Mouse (Mus musculus): ENCODE results near the gene Il25.
A peak's percentile ranks its signal among the peaks of the same experiment; 100 is the strongest.

Il25 gene

GRCm38 (mm10) chr14:54932645-54933150 lies at the start of gene Il25:
Gene Il25, plus strand, starts transcription at chr14:54932695.
- DNase-seq (ENCODE audit: low spot score), result no peak

- DNase-seq (ENCODE audit: low spot score), result no peak
Observed at GRCm38 (mm10) chr14:54883154-54884021, 49.1 kb upstream of the Il25 start, which contains the start of the genes Bcl2l2 and Gm20521. Gene Bcl2l2, plus strand, starts transcription at chr14:54883377. Gene Gm20521, plus strand, starts transcription at chr14:54883441.

DNA sequence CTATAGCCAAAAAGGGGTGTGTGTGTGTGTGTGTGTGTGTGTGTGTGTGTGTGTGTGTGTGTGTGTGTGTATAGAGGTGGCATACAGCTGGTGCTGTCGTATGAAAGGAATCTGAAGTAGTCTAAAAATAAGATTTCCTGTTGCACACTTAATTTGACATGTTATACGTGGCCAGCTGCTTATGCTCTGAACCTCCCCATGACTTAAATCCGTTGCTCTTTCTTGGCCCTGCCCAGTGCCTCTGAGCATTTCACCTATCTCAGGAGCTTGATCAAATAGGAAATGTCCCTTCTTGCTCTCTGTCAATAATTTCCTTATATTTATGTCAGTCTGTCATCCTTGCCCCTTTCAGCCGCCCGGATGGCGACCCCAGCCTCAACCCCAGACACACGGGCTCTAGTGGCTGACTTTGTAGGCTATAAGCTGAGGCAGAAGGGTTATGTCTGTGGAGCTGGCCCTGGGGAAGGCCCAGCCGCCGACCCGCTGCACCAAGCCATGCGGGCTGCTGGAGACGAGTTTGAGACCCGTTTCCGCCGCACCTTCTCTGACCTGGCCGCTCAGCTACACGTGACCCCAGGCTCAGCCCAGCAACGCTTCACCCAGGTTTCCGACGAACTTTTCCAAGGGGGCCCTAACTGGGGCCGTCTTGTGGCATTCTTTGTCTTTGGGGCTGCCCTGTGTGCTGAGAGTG lies 48.3 kb upstream of the Il25 start:
- no peak for DNase-seq (ENCODE audit: low spot score)

DNA sequence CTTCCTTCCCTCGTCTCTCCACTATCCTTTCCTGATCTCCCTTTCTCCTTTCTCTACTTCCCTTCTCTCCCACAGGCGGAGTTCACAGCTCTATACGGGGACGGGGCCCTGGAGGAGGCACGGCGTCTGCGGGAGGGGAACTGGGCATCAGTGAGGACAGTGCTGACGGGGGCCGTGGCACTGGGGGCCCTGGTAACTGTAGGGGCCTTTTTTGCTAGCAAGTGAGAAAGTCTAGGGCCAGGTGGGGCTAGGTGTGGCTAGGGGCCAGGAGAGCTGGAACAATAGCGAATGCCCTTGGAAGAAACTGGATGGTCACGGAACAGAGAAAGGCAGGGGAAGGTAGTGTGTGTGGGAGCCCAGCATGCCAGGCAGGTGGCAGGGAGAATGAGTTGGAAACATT lies 47.2 kb upstream of the Il25 start:
- DNase-seq (ENCODE audit: low spot score), result no peak

DNA sequence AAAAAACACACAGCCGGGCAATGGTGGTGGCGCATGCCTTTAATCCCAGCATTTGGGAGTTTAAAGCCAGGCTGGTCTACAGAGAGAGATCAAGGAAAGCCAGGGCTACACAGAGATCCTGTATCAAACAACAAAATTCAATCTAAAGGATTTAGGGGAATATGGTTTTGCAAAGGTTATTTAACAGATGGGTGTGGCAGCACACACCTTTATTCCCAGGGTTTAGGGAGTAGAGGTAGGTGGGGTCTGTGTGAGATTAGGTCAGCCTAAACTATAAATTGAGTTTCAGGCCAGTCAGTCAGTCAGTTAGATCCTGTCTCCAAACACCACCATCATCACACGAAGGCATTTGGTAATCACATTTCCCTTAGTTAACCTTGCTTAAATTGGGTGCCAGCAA lies 40.3 kb upstream of the Il25 start, which contains the start of gene Pabpn1:
Gene Pabpn1 (plus strand): TSS at position 301 of the 400 bp plus-strand sequence.
- DNase-seq (ENCODE audit: low spot score), result no peak

DNA sequence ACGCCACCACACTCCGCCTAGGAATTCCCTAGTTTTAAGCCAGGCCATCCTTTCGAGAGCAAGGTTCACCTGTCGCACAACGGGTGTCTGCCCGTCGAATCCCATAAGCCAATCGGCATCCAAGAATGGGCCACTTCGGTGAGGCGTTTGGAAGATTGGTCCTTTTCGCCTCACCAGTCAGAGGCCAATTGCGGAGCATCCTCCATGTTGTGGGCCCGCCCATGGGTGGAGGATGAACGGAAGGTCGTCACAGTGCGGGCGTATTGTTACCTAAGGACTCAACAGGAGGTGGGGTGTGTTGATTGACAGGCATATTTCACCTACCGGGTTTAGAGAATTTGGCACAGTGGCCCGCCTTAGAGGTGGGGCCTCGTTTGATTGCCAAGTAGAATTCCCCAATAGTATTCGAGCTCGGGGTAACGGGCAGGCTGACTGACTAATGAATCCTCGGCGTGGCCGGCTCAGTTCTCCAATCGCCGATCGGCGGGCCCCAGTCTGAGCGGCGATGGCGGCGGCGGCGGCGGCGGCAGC lies 38.8 kb upstream of the Il25 start:
- peak; percentile 100 for DNase-seq (ENCODE audit: low spot score)

DNA sequence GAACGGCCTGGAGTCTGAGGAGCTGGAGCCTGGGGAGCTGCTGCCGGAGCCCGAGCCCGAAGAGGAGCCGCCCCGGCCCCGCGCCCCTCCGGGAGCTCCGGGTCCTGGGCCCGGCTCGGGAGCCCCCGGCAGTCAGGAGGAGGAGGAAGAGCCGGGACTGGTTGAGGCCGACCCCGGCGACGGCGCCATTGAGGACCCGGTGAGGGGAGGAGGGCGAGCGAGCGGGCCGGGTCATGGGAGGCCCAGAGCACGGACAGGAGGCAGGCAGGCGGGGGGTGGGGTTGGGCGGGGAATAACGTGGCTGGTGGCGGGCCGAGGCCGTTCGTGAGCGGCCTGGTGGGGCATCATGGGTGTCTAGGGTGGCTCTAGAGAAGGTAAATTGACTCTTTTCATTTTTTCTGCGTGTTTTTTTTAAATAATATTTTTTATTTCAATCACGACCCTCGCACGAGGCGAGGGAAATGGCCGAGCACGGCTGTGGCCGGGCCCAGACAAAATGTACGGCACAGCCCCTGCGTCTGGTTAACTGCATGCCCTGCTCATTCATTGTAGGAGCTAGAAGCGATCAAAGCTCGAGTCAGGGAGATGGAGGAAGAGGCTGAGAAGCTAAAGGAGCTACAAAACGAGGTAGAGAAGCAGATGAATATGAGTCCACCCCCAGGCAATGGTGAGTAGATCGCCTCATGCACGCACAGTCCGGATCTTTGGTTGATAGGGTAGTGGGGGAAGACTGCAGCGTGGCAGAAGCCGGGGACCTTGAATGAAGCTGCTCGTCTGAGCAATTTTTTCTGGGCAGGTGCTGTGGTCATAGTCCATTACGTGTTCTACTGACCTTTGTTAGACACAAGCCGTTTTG lies 38.0 kb upstream of the Il25 start:
- no peak for DNase-seq (ENCODE audit: low spot score)

DNA sequence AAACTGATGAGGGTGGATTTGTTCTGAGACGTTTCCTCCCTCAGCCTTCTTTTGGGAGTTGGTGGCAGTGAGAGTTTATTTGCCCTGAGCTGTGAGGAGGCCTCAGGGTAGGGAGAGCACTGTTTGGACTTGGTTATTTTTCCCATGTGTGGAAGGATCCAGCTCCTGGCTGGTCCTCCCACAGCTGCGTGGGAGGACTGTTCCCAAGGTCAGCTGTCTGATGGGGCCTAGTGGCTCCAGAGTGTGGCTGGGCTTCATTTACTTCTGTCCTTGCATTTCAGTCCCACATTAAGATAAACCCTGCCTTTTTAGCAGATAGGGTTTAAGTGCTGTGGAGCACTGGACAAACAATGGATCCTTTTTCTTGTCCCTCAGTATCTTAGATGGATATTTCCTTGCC lies 35.0 kb upstream of the Il25 start:
- DNase-seq (ENCODE audit: low spot score), result no peak

DNA sequence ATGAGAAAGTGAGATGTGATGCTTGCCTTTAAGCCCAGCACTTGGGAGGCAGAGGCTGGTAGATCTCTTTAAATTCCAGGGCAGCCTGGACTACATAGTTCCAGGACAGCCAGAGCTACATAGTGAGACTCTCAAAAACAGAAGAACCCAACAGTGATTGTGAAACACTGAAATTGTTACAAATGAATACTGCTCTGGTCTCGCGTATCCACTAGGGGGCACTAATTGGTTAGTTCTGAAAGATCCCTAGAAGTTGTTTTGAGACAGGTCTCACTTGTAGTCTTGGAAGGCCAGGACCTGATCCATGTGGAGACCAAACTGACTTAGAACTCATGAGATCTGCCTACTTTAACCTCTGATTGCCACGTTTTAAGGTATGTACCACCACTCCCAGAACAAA lies 32.1 kb upstream of the Il25 start:
- DNase-seq (ENCODE audit: low spot score), result peak; percentile 82

DNA sequence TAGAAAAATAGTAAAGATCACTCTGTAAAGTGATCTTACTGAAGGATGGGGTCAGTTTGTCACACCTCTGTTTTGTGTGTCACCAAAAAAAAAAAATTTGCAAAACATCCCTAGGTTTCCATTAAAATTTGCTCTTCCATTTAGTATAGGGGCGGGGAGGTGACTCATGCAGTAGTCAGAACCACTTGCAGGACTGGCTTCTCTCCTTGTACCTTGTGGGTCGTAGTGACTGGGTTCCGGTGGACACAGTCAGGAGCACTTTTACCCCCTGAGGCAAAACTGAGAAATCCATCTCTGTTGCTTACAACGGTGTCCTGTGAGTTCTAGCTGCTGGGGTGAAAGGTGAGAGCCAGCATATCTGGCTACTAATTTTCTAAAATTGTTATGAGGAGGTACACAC lies 28.9 kb upstream of the Il25 start:
- DNase-seq (ENCODE audit: low spot score), result no peak

- no peak for DNase-seq (ENCODE audit: low spot score)
Observed at GRCm38 (mm10) chr14:54908682-54909081, 23.8 kb upstream of the Il25 start.

GRCm38 (mm10) chr14:54912109-54912850 lies 20.2 kb upstream of the Il25 start:
- no peak for DNase-seq (ENCODE audit: low spot score)

- DNase-seq (ENCODE audit: low spot score), result peak; percentile 82
Observed at GRCm38 (mm10) chr14:54912886-54913285, 19.6 kb upstream of the Il25 start, which contains the start of gene Slc22a17. Gene Slc22a17, minus strand, starts transcription at chr14:54913132.

- no peak for DNase-seq (ENCODE audit: low spot score)
Observed at GRCm38 (mm10) chr14:54913343-54913742, 19.2 kb upstream of the Il25 start.

GRCm38 (mm10) chr14:54920076-54920685 lies 12.3 kb upstream of the Il25 start:
- DNase-seq (ENCODE audit: low spot score), result no peak

DNA sequence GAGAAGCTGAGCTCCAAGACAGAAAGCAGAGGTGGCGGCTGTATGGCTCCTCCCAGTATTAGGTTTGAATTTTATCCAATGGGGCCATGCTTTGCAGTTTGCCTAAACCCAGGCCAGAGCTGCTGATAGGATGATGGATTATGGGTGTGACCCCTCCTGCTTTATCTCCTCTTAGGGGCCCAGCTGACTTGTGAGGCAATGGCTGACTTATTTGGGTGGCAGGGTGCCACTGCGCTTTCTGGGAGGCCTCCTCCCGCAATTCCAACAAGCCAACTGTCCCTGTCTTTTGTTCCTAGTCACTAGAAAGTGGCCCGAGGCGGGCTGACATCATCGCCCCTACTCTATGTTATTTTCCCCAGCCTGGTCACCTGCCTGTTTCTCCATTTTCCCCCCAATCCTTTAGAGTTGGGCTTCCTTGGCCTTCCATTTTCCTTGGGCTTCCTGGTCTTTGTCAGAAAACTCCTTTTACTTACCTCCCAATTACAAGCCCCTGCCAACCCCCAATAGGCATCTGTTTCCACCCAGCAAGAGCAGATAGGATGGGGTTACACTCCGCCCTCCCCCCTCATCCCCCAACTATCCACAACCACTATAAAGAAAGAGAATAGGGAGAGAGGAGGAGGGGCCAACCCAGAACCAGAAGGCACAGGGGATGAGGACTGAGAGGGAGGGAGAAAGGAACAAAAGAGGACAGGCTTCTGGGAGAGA lies 7.7 kb upstream of the Il25 start:
- DNase-seq (ENCODE audit: low spot score), result no peak

DNA sequence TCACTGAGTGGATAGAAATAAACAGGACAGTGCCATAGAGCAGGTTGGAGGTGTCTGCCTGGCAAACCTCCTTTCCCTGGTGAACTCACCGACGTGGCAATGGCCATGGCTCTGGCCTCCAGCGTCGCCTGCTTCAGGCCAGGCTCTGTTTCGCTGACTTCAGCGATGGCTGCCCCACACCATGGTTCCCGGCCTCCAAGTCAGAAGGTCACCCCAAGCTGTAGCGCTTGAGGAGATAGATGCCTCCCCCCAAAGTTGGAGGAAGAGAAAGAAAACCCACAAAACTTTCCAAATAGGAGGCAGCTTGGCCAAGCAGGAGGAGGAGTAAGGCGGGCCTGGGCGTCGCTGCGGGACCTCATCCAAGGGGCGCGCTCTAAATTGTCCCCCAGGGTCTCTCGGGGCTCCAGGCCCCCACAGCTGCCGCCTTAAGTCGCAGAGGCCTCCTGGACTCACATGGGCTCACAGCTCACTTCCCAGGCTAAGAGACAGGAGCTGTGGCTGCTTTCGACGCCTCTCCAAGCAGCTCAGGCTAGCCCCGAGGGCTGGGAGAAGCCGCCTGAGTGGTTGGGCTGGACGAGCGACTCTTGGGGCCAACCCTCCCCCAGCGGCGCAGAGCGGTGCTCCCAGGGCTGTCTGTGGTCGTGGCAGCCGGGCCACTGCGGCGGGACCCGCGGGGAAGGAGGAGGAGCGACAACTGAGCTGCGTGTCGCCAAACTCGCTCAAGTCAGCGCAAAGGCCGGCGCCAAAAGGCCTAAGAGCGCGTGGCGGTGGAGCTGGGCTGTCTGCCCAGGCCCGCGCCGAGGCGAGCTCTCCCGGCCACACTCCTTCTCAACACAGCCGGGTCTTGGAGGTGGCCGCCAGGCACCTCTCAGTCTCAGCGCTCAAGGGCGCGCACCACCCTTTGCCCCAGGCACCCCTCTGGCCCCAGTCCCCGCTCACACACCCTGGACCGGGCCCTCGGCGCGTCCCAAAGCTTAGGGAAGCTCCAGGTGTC lies 6.8 kb upstream of the Il25 start, which contains the start of gene Efs:
Gene Efs (minus strand): TSS at position 778 of the 994 bp plus-strand sequence.
- DNase-seq (ENCODE audit: low spot score), result no peak

DNA sequence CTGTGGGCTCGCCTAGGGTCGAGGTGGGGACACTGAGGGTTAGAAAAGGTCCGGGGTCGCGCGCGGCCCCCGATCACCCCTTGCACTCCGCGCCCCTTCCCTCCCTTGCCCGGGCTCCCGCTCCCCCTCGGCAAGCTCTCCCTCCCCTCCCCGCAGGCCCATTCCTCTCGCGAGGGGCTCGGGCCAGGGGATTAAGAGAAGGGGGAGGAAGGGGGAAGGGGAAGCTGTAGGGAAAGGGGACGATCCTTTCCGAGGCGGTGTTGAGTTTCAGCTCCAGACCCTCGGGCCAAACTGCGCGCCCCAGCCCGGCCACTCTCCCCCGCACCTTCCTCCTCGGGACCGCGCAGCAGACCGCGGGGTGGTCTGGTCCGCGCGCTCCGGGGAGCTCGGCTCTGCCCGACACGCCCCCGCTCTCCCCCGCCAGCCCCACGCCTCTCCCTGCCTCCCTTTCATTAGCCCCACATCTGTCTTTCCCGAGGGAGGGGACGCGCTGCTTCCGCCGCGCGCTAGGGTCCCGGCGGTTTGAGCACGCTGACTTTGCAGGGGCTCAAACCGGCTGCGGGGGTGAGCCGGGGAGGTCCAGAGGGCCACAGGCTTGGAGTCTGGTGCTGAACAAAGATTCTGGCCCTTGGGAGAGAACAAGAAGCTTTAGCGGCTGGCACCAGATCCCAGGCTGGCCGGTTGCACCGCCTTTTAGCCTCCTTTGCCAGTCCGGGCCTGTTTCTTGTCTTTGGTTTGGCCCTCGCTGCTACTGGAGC lies 5.9 kb upstream of the Il25 start:
- no peak for DNase-seq (ENCODE audit: low spot score)

Measured in left cerebral cortex, adult 11 months (tissue).